Mouse (Mus musculus): ENCODE measurements around the gene Apol8. TPM values are rescaled to one million over a fixed set of nuclear protein-coding genes. Genes with fewer than 3 reads are reported as not detected.
"Not testable (repeated sequence)": the region's sequence is repeated elsewhere in the genome, so short reads cannot be mapped to it uniquely, and the experiment has no call there.

Gene Apol8
- total and polyA plus RNA-seq, 3 experiments, result 0.14 to 0.15 TPM; not detected in 1

GRCm38 (mm10) chr15:77745081-77745480 lies 11.7 kb downstream of the Apol8 start:
- no peaks in the 10 kb centered on the region for H3K79me2 ChIP-seq (replicated peaks; ENCODE audit: control insufficient read depth, extremely low read depth, insufficient read depth, poor library complexity, severe bottlenecking)
- DNase-seq (ENCODE audit: extremely low read depth), result no peak
- no peak overlapping the region for H3K4me2 ChIP-seq (ENCODE audit: insufficient read depth, low read depth, poor library complexity, severe bottlenecking)
- in situ Hi-C loops (cut with MboI; ENCODE audit: low pct_ligation_motif_present, low pct_unique_long_range_greater_than_20kb, low sequenced_read_pairs) (loop anchor here (25.0 kb wide), 1 partner anchor 417 kb away; the partner anchor contains the start of gene Ift27), dilution Hi-C loops (cut with MboI; ENCODE audit: extremely low pct_ligation_motif_present, extremely low pct_unique_long_range_greater_than_20kb, low sequenced_read_pairs) (no loop called here)
- H3K4me3 ChIP-seq (replicated peaks in 1 of 3; ENCODE audit: low read depth in 2 of 3, low read length in 2 of 3, poor library complexity in 1 of 3), result no peak overlapping the region
- no peak overlapping the region for H3K9ac ChIP-seq (ENCODE audit: insufficient read depth, low read depth)
- H3K4me1 ChIP-seq (ENCODE audit: control insufficient read depth in 1 of 2, insufficient read depth in 2 of 2), result no peaks in the 10 kb centered on the region
- TF ChIP-seq ZNF384 (IDR thresholded peaks at IDR 0.05; ENCODE audit: low read depth, low read length) (no peak), MAFK (IDR thresholded peaks at IDR 0.05; ENCODE audit: insufficient replicate concordance, low read length) (no peak), NELFE (IDR thresholded peaks at IDR 0.05; ENCODE audit: low read depth, low read length) (no peak), CHD2 (IDR thresholded peaks at IDR 0.05; ENCODE audit: low read length) (no peak), ETS1 (conservative IDR thresholded peaks at IDR 0.05; ENCODE audit: low read depth, low read length) (no peak), POLR2A (IDR thresholded peaks at IDR 0.05; ENCODE audit: low read depth, low read length) (no peak), MEF2A (IDR thresholded peaks at IDR 0.05; ENCODE audit: borderline replicate concordance, low read depth, low read length) (no peak), UBTF (IDR thresholded peaks at IDR 0.05; ENCODE audit: low read depth, low read length) (no peak), PAX5 (IDR thresholded peaks at IDR 0.05; ENCODE audit: low read length) (no peak), USF1 (IDR thresholded peaks at IDR 0.05; ENCODE audit: low read depth, low read length) (no peak)
- no peaks in the 10 kb centered on the region for H3K36me3 ChIP-seq (replicated peaks in 1 of 2; ENCODE audit: control insufficient read depth in 1 of 2, insufficient read depth in 1 of 2, low read length in 1 of 2)
- H3K27me3 ChIP-seq (replicated peaks), result peaks cover 21% of the 10 kb centered on the region
- H3K27ac ChIP-seq (ENCODE audit: insufficient read depth, low read depth), result no peak overlapping the region
- peaks cover 10% of the 10 kb centered on the region for H3K9me3 ChIP-seq (replicated peaks; ENCODE audit: low read length)

GRCm38 (mm10) chr15:77744632-77745031 lies 12.2 kb downstream of the Apol8 start:
- H3K27me3 ChIP-seq (replicated peaks), result peaks cover 21% of the 10 kb centered on the region
- H3K27ac ChIP-seq (ENCODE audit: insufficient read depth, low read depth), result no peak overlapping the region
- no peak overlapping the region for H3K4me2 ChIP-seq (ENCODE audit: insufficient read depth, low read depth, poor library complexity, severe bottlenecking)
- TF ChIP-seq RCOR1 (conservative IDR thresholded peaks at IDR 0.05; ENCODE audit: low read depth, low read length), result no peak
- TF ChIP-seq GABPA (IDR thresholded peaks at IDR 0.05; ENCODE audit: insufficient replicate concordance, low read depth, low read length), result no peak
- TF ChIP-seq UBTF (IDR thresholded peaks at IDR 0.05; ENCODE audit: low read depth, low read length), result no peak
- no peak for TF ChIP-seq ETS1 (conservative IDR thresholded peaks at IDR 0.05; ENCODE audit: low read depth, low read length)
- no peak for TF ChIP-seq NELFE (IDR thresholded peaks at IDR 0.05; ENCODE audit: low read depth, low read length)
- TF ChIP-seq ZC3H11A (IDR thresholded peaks at IDR 0.05; ENCODE audit: low read depth, low read length), result no peak
- TF ChIP-seq E2F4 (IDR thresholded peaks at IDR 0.05; ENCODE audit: insufficient replicate concordance, low read depth, low read length), result no peak
- no peak for TF ChIP-seq ZMIZ1 (IDR thresholded peaks at IDR 0.05; ENCODE audit: low read depth, low read length)
- TF ChIP-seq MYC (IDR thresholded peaks at IDR 0.05; ENCODE audit: low read depth, low read length), result no peak
- TF ChIP-seq CHD1 (IDR thresholded peaks at IDR 0.05; ENCODE audit: low read depth, low read length), result no peak
- no peak for TF ChIP-seq ELF1 (IDR thresholded peaks at IDR 0.05; ENCODE audit: low read depth, low read length)
- dilution Hi-C loops (cut with MboI; ENCODE audit: extremely low pct_ligation_motif_present, extremely low pct_unique_long_range_greater_than_20kb, low sequenced_read_pairs) (no loop called here), in situ Hi-C loops (cut with MboI; ENCODE audit: low pct_ligation_motif_present, low pct_unique_long_range_greater_than_20kb, low sequenced_read_pairs) (loop anchor here (25.0 kb wide), 1 partner anchor 418 kb away; the partner anchor contains the start of gene Ift27)
- H3K36me3 ChIP-seq (replicated peaks in 1 of 2; ENCODE audit: control insufficient read depth in 1 of 2, insufficient read depth in 1 of 2, low read length in 1 of 2), result no peaks in the 10 kb centered on the region
- no peaks in the 10 kb centered on the region for H3K4me1 ChIP-seq (ENCODE audit: control insufficient read depth in 1 of 2, insufficient read depth in 2 of 2)
- H3K9ac ChIP-seq (ENCODE audit: insufficient read depth, low read depth), result no peak overlapping the region
- DNase-seq (ENCODE audit: extremely low read depth), result no peak
- H3K4me3 ChIP-seq (replicated peaks in 1 of 3; ENCODE audit: low read depth in 2 of 3, low read length in 2 of 3, poor library complexity in 1 of 3), result no peak overlapping the region
- H3K79me2 ChIP-seq (replicated peaks; ENCODE audit: control insufficient read depth, extremely low read depth, insufficient read depth, poor library complexity, severe bottlenecking), result no peaks in the 10 kb centered on the region
- peaks cover 8% of the 10 kb centered on the region for H3K9me3 ChIP-seq (replicated peaks; ENCODE audit: low read length)

GRCm38 (mm10) chr15:77741556-77741955 lies 15.2 kb downstream of the Apol8 start:
- H3K4me1 ChIP-seq (ENCODE audit: control insufficient read depth in 1 of 2, insufficient read depth in 2 of 2); DNase-seq (ENCODE audit: extremely low read depth); H3K4me2 ChIP-seq (ENCODE audit: insufficient read depth, low read depth, poor library complexity, severe bottlenecking); H3K4me3 ChIP-seq (replicated peaks in 1 of 3; ENCODE audit: low read depth in 2 of 3, low read length in 2 of 3, poor library complexity in 1 of 3); H3K79me2 ChIP-seq (replicated peaks; ENCODE audit: control insufficient read depth, extremely low read depth, insufficient read depth, poor library complexity, severe bottlenecking); dilution Hi-C loops (cut with MboI; ENCODE audit: extremely low pct_ligation_motif_present, extremely low pct_unique_long_range_greater_than_20kb, low sequenced_read_pairs); H3K9me3 ChIP-seq (replicated peaks; ENCODE audit: low read length); H3K36me3 ChIP-seq (replicated peaks in 1 of 2; ENCODE audit: control insufficient read depth in 1 of 2, insufficient read depth in 1 of 2, low read length in 1 of 2); H3K27ac ChIP-seq (ENCODE audit: insufficient read depth, low read depth); H3K9ac ChIP-seq (ENCODE audit: insufficient read depth, low read depth): not testable (repeated sequence)
- in situ Hi-C loops (cut with MboI; ENCODE audit: low pct_ligation_motif_present, low pct_unique_long_range_greater_than_20kb, low sequenced_read_pairs), result loop anchor here (25.0 kb wide), 1 partner anchor 421 kb away; the partner anchor contains the start of gene Ift27
- H3K27me3 ChIP-seq (replicated peaks), result peaks cover 18% of the 10 kb centered on the region

All from CH12.LX (cell line).